Mouse (Mus musculus) spleen, adult 2 months (tissue): ENCODE results near the gene Rexo5.

ENCODE experiments used
- CTCF ChIP-seq: fragments of 200-500 bp; IDR thresholded peaks from 2 replicates; pipeline ENCODE4 v1.5.1; 2011; ENCODE audit warnings: mild to moderate bottlenecking, inconsistent platforms; ENCODE audit not compliant: insufficient read depth, insufficient read length, insufficient replicate concordance; ENCODE audit errors: extremely low read depth
- POLR2A ChIP-seq: fragments of 200-500 bp; IDR thresholded peaks from 2 replicates; pipeline ENCODE4 v1.6.1; 2011; ENCODE audit warnings: low read depth, low read length, inconsistent platforms

DNA sequence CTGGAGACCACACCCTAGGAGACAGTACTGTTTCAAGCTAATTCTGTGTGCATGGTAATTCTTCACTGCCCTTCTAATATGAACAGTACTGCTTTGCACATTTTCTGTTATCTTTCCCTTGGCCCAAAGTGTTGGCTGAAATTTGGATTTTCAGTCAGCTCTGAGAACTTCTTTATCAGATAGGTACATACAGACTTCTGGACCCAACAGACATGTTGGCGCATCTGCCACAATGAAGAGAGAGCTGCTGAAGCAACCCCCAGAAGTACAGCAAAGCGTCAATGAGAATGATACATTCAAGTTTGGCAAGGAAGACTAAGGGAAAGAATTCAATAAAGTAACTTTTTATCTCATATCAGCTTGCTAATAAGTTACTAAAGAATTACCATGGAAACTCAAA, 60.6 kb downstream of the Rexo5 start:
- TF ChIP-seq POLR2A (no peak), CTCF (no peak)
